Mouse (Mus musculus) thymus, postnatal 25 days (tissue): ENCODE measurements around the gene Lmtk3.

ENCODE experiments used
- DNase-seq: peaks from one replicate; pipeline ENCODE4 v3.0.0; 2022

Gene Lmtk3

GRCm38 (mm10) chr7:45809276-45810075 lies 25.9 kb downstream of the Lmtk3 start:
- no peak for DNase-seq

GRCm38 (mm10) chr7:45812921-45813320 lies 29.4 kb downstream of the Lmtk3 start:
- DNase-seq: no peak

- peak; percentile 100 for DNase-seq
Measured at GRCm38 (mm10) chr7:45813787-45814779, 30.5 kb downstream of the Lmtk3 start, which contains the start of gene Cyth2. TSS of gene Cyth2 (minus strand) at chr7:45814581.

GRCm38 (mm10) chr7:45814841-45815240 lies 31.3 kb downstream of the Lmtk3 start:
- DNase-seq: no peak

GRCm38 (mm10) chr7:45815323-45815983 lies 31.9 kb downstream of the Lmtk3 start:
- DNase-seq: no peak

GRCm38 (mm10) chr7:45815984-45816351 lies 32.4 kb downstream of the Lmtk3 start:
- DNase-seq: no peak

GRCm38 (mm10) chr7:45819843-45820242 lies 36.3 kb downstream of the Lmtk3 start:
- DNase-seq: no peak

- DNase-seq: no peak
Measured at GRCm38 (mm10) chr7:45820913-45821312, 37.4 kb downstream of the Lmtk3 start.

GRCm38 (mm10) chr7:45824598-45824997 lies 41.1 kb downstream of the Lmtk3 start, which contains the start of gene Kcnj14:
TSS of gene Kcnj14 (minus strand) at chr7:45824782.
- DNase-seq: no peak

GRCm38 (mm10) chr7:45826631-45827030 lies 43.1 kb downstream of the Lmtk3 start:
- no peak for DNase-seq

- DNase-seq: peak; percentile 79
Measured at GRCm38 (mm10) chr7:45830427-45831127, 47.0 kb downstream of the Lmtk3 start, which contains the start of gene Grwd1. TSS of gene Grwd1 (minus strand) at chr7:45830944.

GRCm38 (mm10) chr7:45831128-45831525 lies 47.6 kb downstream of the Lmtk3 start:
- no peak for DNase-seq

- no peak for DNase-seq
Measured at GRCm38 (mm10) chr7:45832428-45832827, 48.9 kb downstream of the Lmtk3 start.

GRCm38 (mm10) chr7:45833148-45833790 lies 49.7 kb downstream of the Lmtk3 start:
- DNase-seq: no peak

- DNase-seq: no peak
Measured at GRCm38 (mm10) chr7:45833924-45834323, 50.4 kb downstream of the Lmtk3 start.

- DNase-seq: no peak
Measured at GRCm38 (mm10) chr7:45842950-45843744, 59.6 kb downstream of the Lmtk3 start.

GRCm38 (mm10) chr7:45848447-45849027 lies 65.0 kb downstream of the Lmtk3 start:
- no peak for DNase-seq

GRCm38 (mm10) chr7:45850661-45851060 lies 67.1 kb downstream of the Lmtk3 start:
- DNase-seq: no peak

- no peak for DNase-seq
Measured at GRCm38 (mm10) chr7:45853089-45853488, 69.6 kb downstream of the Lmtk3 start.
